Mouse (Mus musculus) midbrain, embryonic 12.5 days (tissue): Measurements from ENCODE around the gene Ctnna2. TPM values are rescaled to one million over a fixed set of nuclear protein-coding genes. Genes with fewer than 3 reads are reported as not detected.

Experiments used
- ATAC-seq: fragments of 200-750 bp; cut with Nextera tagmentation; 2 replicates; pipeline ENCODE4 v1.8.0; 2017; ENCODE audit warnings: low read depth, moderate TSS enrichment, moderate library complexity; ENCODE audit not compliant: low FRiP score
- H3K27ac ChIP-seq: fragments of 300-500 bp; sonication (generic); replicated peaks from 2 replicates; pipeline ENCODE4 v1.5.1; 2016; ENCODE audit warnings: mild to moderate bottlenecking
- H3K27me3 ChIP-seq: fragments of 300-500 bp; sonication (generic); 2 replicates; pipeline ENCODE4 v1.6.1; 2016; ENCODE audit warnings: mild to moderate bottlenecking
- H3K36me3 ChIP-seq: fragments of 300-500 bp; sonication (generic); 2 replicates; pipeline ENCODE4 v1.6.1; 2016
- H3K4me1 ChIP-seq: fragments of 300-500 bp; sonication (generic); 2 replicates; pipeline ENCODE4 v1.6.1; 2016
- H3K4me2 ChIP-seq: fragments of 300-500 bp; sonication (generic); replicated peaks from 2 replicates; pipeline ENCODE4 v1.6.1; 2016; ENCODE audit warnings: mild to moderate bottlenecking, moderate library complexity
- H3K4me3 ChIP-seq: fragments of 300-500 bp; sonication (generic); 2 replicates; pipeline ENCODE4 v1.5.1; 2016; ENCODE audit warnings: mild to moderate bottlenecking
- H3K9ac ChIP-seq: fragments of 300-500 bp; sonication (generic); replicated peaks from 2 replicates; pipeline ENCODE4 v1.6.1; 2016; ENCODE audit warnings: mild to moderate bottlenecking, moderate library complexity
- H3K9me3 ChIP-seq: fragments of 300-500 bp; sonication (generic); 2 replicates; pipeline ENCODE4 v1.6.1; 2016; ENCODE audit warnings: mild to moderate bottlenecking
- WGBS: fragments of 180-500 bp; shearing (Covaris S2); methylation state at CpG from one replicate; pipeline ENCODE4 v1.1.7; 2016; 5-methylcytosine and 5-hydroxymethylcytosine counted together
- polyA plus RNA-seq: library from polyadenylated mRNA; unstranded; fragments of >200 nt; fragmentation: Nextera tagmentation; extraction: Ambion mirVana; gene quantifications from 2 replicates; pipeline ENCODE4 v1.2.1, GENCODE M21; 2016

Ctnna2 gene
- polyA plus RNA-seq, 1 experiment from 2014 or later = 82.0 TPM

DNA sequence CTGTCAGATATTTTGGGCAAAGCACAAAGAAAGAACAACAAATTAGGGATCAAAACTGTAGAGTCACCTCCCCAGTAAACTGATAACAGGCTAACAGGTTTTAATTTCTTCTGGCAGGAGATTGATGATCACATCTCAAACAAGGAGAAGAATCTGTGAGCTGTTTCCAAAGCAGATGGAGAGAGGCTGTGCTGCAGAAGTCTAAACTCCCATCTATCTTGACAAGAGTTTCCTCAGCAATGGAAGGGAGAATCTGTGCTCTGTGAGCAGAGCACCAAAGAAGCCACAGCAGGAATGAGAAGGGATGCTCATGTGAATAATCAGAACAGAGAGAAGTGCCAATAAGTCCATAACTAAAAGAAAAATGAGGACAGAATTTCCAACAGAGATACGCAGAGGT, 678.2 kb downstream of the Ctnna2 start:
- H3K27ac ChIP-seq = no peak overlapping the region
- H3K36me3 ChIP-seq = no peaks in the 10 kb centered on the region
- H3K4me2 ChIP-seq = no peak overlapping the region
- 81% methylated on average over 1 of the region's 1 CpGs for WGBS
- H3K4me3 ChIP-seq = no peak overlapping the region
- H3K9me3 ChIP-seq = no peaks in the 10 kb centered on the region
- no peak for ATAC-seq
- H3K27me3 ChIP-seq = no peaks in the 10 kb centered on the region
- H3K4me1 ChIP-seq = peaks cover 5% of the 10 kb centered on the region; the same call in 1 of the 2 replicates
- H3K9ac ChIP-seq = no peak overlapping the region

DNA sequence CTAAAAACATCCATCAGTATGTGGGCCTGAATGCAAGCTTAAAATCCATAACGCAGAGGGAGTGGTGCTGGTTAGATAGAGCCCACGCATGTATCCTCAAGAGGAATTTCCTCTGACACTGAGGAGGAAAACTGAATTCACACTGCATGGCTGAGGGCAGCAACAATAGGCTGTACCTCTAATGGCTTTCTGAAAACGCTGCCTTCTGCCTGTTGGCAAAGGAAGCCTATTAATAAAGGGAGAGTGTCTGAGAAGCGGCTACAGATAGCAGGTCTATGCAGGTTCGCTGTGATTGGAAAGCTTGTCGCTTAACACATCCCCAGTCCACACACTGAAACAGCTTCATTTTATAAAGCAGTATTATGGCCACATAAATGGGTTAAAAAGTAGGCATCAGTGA, 688.1 kb downstream of the Ctnna2 start:
- Histone ChIP-seq H3K36me3 (no peaks in the 10 kb centered on the region), H3K4me1 (no peaks in the 10 kb centered on the region), H3K4me2 (no peak overlapping the region), H3K4me3 (no peak overlapping the region), H3K27me3 (no peaks in the 10 kb centered on the region), H3K27ac (no peak overlapping the region), H3K9me3 (no peaks in the 10 kb centered on the region), H3K9ac (no peak overlapping the region)
- ATAC-seq = no peak
- WGBS = 72% methylated on average over 6 of the region's 6 CpGs

DNA sequence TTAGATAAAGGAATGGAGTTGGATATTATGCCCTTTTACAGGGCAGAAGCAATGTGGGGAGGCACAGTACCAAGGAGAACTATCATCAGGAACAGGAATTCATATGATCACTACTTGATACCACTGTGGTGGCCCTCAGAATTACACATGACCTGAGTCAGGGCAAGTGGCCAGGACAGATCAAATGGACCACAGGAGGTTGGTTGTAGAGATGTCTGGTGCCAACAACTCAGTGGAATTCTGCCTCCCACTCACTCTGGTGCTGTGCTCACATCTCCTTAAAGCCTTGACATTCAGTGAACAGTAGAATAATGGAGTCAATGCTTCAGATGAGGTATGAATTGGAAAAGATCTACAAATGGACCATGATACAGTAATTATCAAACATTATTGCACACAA, 691.1 kb downstream of the Ctnna2 start:
- Histone ChIP-seq H3K4me3 (no peak overlapping the region), H3K4me2 (no peak overlapping the region), H3K27ac (no peak overlapping the region), H3K9ac (no peak overlapping the region), H3K36me3 (no peaks in the 10 kb centered on the region), H3K4me1 (no peaks in the 10 kb centered on the region), H3K27me3 (no peaks in the 10 kb centered on the region), H3K9me3 (no peaks in the 10 kb centered on the region)
- no peak for ATAC-seq

DNA sequence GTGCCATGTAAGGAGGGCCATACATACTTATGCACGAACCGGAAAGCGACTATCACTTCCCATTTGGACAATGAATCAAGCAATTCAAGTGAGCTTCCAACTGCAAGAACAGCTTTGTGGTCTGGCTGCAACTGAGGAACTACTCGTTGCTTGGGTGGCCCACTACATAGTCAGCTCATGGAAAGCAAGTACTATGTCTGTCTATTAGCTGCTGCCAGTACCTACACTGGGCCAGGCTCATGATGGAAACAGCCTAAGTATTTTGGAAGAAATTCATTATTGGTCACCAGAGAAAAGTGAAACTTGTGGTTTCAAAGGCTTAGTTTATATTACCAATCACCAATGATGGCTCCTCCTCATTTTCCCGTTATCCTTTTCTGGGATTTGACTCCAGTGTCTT, 693.2 kb downstream of the Ctnna2 start:
- no peak overlapping the region for H3K4me3 ChIP-seq
- no peak overlapping the region for H3K27ac ChIP-seq
- no peak overlapping the region for H3K9ac ChIP-seq
- H3K9me3 ChIP-seq = no peaks in the 10 kb centered on the region
- no peaks in the 10 kb centered on the region for H3K36me3 ChIP-seq
- no peak for ATAC-seq
- no peaks in the 10 kb centered on the region for H3K27me3 ChIP-seq
- no peaks in the 10 kb centered on the region for H3K4me1 ChIP-seq
- H3K4me2 ChIP-seq = no peak overlapping the region
- WGBS = 93% methylated on average over 5 of the region's 5 CpGs

DNA sequence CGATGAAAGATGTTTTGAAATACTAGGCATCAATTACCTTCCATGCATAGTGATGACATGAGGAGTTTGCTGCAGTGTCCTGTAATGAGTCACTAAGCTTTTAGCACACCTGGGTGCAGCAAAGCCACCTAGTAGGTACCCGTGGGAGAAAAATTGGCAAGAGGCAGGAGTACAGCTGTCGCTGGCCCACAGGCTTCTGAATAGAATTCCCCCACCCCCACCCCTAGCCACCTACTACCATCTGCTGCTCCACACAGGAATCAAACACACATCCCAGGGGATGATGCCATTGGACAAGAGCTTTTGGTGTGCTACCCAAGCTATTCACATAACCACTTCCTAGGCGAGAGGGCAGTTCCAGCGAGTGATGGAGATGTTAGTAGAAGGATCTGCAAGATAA, 700.7 kb downstream of the Ctnna2 start:
- Histone ChIP-seq H3K9ac (no peak overlapping the region), H3K27ac (no peak overlapping the region), H3K9me3 (no peaks in the 10 kb centered on the region), H3K4me3 (no peak overlapping the region), H3K27me3 (no peaks in the 10 kb centered on the region), H3K4me1 (no peaks in the 10 kb centered on the region), H3K4me2 (no peak overlapping the region), H3K36me3 (no peaks in the 10 kb centered on the region)
- ATAC-seq = no peak
- 83% methylated on average over 5 of the region's 5 CpGs for WGBS

DNA sequence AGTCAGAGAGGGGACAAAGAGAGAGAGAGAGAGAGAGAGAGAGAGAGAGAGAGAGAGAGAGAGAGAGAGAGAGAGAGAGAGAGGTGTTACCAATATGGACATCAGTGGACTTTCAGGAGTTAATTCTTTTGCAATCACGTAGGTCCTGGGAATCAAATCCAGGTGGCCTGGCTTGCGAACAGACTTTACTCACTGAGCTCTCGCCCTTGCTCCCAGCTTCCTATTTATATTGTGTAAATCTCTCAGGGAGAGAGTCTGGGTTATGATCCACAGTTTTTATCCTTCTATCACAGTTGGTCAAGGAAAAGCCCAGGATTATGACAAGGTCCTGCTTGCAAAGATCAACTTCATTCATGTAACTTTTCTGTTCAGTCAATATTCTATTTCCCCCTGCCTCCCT, 714.3 kb downstream of the Ctnna2 start:
- no peak overlapping the region for H3K27ac ChIP-seq
- WGBS = 66% methylated on average over 3 of the region's 3 CpGs
- no peaks in the 10 kb centered on the region for H3K4me1 ChIP-seq
- no peak overlapping the region for H3K9ac ChIP-seq
- no peaks in the 10 kb centered on the region for H3K27me3 ChIP-seq
- no peaks in the 10 kb centered on the region for H3K36me3 ChIP-seq
- no peak overlapping the region for H3K4me2 ChIP-seq
- no peak overlapping the region for H3K4me3 ChIP-seq
- no peak for ATAC-seq
- H3K9me3 ChIP-seq = no peaks in the 10 kb centered on the region

DNA sequence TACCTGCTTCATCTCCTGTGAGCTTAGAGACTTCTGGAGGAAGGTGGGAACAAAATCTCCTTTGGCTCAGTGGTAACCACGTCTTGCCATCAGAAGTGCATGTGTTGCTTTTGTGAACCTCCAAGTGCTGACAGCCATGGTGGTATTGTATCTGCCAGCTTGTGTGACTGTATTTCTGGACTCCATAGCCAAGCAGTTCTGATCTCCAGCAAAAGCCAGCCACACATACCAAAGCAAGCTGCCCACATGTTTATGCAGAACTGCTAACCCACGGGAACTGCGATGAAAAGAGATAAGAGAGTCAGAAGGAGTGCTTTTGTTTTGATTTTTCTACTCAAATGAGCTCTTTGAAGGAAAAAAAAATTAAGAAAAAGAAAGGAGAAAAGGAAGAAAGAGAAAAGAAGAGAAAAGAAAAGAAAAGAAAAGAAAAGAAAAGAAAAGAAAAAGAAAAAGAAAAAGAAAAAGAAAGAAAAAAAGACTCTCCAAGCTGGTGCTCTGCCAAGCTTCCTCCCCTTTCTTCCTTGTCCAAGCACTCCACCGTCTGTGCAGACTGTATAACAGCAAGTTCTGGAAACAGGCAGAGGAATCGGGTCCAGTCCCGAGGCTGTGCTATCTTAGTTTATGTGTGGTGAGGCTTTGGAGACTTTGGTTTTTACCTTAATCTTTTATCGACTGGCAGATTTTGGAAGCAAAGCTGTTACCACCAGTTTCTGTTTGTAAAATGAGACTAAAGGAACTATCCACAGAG, 722.0 kb downstream of the Ctnna2 start:
- no peaks in the 10 kb centered on the region for H3K27me3 ChIP-seq
- H3K9ac ChIP-seq = no peak overlapping the region
- H3K36me3 ChIP-seq = no peaks in the 10 kb centered on the region
- no peak for ATAC-seq
- no peak overlapping the region for H3K4me2 ChIP-seq
- no peak overlapping the region for H3K4me3 ChIP-seq
- no peaks in the 10 kb centered on the region for H3K4me1 ChIP-seq
- no peaks in the 10 kb centered on the region for H3K9me3 ChIP-seq
- WGBS = 50% methylated on average over 7 of the region's 7 CpGs
- no peak overlapping the region for H3K27ac ChIP-seq

DNA sequence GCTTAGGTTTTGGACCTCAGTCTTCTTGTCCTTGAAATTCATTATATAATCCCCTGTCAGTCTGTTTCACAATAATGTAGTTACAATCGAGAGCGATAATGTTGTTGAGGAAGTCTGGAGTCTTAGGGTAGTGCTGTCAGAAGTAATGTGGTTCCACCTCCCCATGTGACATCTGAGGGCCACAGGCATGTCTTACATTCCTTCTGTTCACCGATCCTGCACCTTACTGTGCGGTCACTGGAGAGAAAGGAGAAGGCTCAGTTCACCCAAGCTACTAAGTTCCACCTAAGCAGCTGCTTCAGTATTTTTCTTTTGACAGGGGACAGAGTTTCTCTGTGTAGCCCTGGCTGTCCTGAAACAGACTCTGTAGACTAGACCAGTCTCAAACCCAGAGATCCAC, 723.2 kb downstream of the Ctnna2 start:
- no peaks in the 10 kb centered on the region for H3K36me3 ChIP-seq
- no peaks in the 10 kb centered on the region for H3K4me1 ChIP-seq
- no peaks in the 10 kb centered on the region for H3K9me3 ChIP-seq
- no peak overlapping the region for H3K27ac ChIP-seq
- no peak for ATAC-seq
- H3K27me3 ChIP-seq = no peaks in the 10 kb centered on the region
- H3K4me2 ChIP-seq = no peak overlapping the region
- H3K9ac ChIP-seq = no peak overlapping the region
- 95% methylated on average over 4 of the region's 4 CpGs for WGBS
- no peak overlapping the region for H3K4me3 ChIP-seq

DNA sequence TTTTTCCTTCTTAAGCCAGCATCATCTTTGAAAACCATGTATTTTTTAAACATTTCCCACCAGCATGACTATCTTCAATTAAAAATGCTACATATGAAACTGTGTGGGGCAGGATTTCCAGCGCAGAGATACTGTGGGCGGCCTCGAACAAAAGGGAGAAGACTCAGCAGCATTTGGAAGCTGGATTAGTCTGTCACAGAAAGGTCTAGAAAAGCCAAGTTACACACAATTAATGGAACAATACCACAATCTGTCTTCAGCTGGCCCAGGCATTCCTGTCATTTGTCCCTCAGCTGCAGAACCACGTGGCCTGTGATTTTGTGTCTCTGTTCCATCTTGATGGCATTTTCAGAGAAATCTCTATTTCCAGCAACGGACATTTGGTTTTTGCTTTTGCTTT, 726.0 kb downstream of the Ctnna2 start:
- H3K4me2 ChIP-seq = no peak overlapping the region
- no peak overlapping the region for H3K9ac ChIP-seq
- H3K36me3 ChIP-seq = no peaks in the 10 kb centered on the region
- no peaks in the 10 kb centered on the region for H3K4me1 ChIP-seq
- 67% methylated on average over 5 of the region's 5 CpGs for WGBS
- ATAC-seq = no peak
- H3K27ac ChIP-seq = no peak overlapping the region
- no peaks in the 10 kb centered on the region for H3K27me3 ChIP-seq
- no peaks in the 10 kb centered on the region for H3K9me3 ChIP-seq
- no peak overlapping the region for H3K4me3 ChIP-seq

DNA sequence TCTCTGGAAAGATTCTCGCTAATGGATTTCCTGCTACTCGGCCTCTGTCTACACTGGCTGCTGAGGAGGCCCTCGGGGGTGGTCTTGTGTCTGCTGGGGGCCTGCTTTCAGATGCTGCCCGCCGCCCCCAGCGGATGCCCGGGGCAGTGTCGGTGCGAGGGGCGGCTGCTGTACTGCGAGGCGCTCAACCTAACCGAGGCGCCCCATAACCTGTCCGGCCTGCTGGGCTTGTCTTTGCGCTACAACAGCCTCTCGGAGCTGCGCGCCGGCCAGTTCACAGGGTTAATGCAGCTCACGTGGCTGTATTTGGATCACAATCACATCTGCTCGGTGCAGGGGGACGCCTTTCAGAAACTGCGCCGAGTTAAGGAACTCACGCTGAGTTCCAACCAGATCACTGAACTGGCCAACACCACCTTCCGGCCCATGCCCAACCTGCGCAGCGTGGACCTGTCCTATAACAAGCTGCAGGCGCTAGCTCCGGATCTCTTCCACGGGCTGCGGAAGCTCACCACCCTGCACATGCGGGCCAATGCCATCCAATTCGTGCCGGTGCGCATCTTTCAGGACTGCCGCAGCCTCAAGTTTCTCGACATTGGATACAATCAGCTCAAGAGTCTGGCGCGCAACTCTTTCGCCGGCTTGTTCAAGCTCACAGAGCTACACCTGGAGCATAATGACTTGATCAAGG, 735.8 kb downstream of the Ctnna2 start:
- Histone ChIP-seq H3K9me3 (no peaks in the 10 kb centered on the region), H3K27ac (peak overlapping the region; percentile 83), H3K9ac (peak overlapping the region; percentile 63), H3K4me2 (peak overlapping the region; percentile 93), H3K27me3 (peaks cover 26% of the 10 kb centered on the region), H3K36me3 (no peaks in the 10 kb centered on the region), H3K4me3 (peak overlapping the region; percentile 58), H3K4me1 (peaks cover 13% of the 10 kb centered on the region; the same call in 1 of the 2 replicates)
- ATAC-seq = peak; percentile 80
- WGBS = under 1% methylated on average over 43 of the region's 43 CpGs

DNA sequence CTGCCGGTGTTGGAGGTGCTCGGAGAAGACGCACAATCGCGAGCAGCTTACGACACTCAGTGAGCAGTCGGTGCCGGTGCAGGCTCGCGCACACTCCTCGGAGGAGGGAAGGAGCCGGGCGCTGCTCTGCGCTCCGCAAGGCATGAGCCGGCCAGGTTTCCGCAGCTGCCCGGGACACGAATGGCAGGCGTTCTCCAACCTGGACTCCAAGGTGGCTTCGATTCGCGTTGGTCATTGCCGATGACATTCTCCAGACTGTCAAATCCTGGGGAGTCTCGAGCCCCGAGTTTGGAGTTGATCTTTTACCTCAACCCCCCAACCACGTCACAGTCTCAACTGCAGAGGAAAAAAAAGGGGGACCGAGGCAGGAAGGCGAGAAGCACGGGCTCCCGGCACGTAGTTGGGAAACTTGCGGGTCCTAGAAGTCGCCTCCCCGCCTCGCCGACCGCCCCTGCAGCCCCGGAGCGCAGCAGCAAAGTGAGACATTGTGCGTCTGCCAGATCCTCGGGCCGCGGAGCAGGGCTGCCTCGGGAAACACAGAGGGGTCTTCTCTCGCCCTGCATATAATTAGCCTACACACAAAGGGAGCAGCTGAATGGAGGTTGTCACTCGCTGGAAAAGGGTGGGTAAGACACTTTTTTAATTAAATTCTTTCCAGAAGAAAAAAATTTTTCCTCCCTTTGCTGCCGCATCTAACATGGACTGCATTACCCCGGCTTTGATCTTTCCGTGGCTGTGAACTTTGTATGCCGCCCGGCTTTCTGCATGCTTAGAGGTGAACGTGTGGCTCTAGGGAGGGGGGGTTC, 736.7 kb downstream of the Ctnna2 start, which contains the start of gene Lrrtm1:
TSS of gene Lrrtm1 (plus strand) at position 89 of the 806 bp plus-strand sequence.
- WGBS = under 1% methylated on average over 53 of the region's 53 CpGs

DNA sequence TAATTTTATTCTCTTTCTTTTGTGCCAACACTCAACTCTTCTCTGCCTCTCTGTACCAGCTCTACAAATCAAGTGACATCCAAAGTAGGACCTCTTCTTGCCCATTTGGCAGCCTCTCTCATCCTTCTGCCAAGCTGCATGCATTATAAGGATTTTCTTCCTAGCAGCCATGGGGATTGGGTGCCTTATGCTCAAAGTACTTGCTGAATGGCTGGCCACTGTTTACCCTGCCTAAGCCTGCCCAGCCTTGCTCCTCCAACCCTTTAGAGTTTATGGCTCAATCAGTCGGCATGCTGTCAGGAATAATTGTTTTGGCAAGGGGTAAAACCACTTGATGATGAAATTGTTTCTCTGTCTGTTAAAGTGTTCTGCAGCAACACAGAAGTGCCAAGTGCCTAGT, 739.1 kb downstream of the Ctnna2 start:
- H3K27me3 ChIP-seq = peaks cover 18% of the 10 kb centered on the region
- 44% methylated on average over 1 of the region's 1 CpGs for WGBS
- H3K36me3 ChIP-seq = no peaks in the 10 kb centered on the region
- peaks cover 13% of the 10 kb centered on the region; the same call in 1 of the 2 replicates for H3K4me1 ChIP-seq
- no peaks in the 10 kb centered on the region for H3K9me3 ChIP-seq
- no peak overlapping the region for H3K4me3 ChIP-seq
- H3K9ac ChIP-seq = no peak overlapping the region
- H3K27ac ChIP-seq = no peak overlapping the region
- ATAC-seq = no peak
- no peak overlapping the region for H3K4me2 ChIP-seq

More for the DNA sequence above, 736.7 kb downstream of the Ctnna2 start, which contains the start of gene Lrrtm1:
- peaks cover 13% of the 10 kb centered on the region; the same call in 1 of the 2 replicates for H3K4me1 ChIP-seq
- peak within 1 kb of the TSS; percentile 58 for H3K4me3 ChIP-seq
- peak; percentile 93 for ATAC-seq
- no peaks in the 10 kb centered on the region for H3K36me3 ChIP-seq
- H3K27ac ChIP-seq = peak within 1 kb of the TSS; percentile 83
- peak within 1 kb of the TSS; percentile 63 for H3K9ac ChIP-seq
- H3K4me2 ChIP-seq = peak within 1 kb of the TSS; percentile 93
- no peaks in the 10 kb centered on the region for H3K9me3 ChIP-seq
- peaks cover 26% of the 10 kb centered on the region for H3K27me3 ChIP-seq
